Mouse (Mus musculus) testis, postnatal 10 days (tissue): Measurements from ENCODE around the gene Lrig2.

Source experiments
- DNase-seq: peaks from one replicate; pipeline ENCODE4 v3.0.0; 2021; ENCODE audit warnings: low spot score

Lrig2 gene

DNA sequence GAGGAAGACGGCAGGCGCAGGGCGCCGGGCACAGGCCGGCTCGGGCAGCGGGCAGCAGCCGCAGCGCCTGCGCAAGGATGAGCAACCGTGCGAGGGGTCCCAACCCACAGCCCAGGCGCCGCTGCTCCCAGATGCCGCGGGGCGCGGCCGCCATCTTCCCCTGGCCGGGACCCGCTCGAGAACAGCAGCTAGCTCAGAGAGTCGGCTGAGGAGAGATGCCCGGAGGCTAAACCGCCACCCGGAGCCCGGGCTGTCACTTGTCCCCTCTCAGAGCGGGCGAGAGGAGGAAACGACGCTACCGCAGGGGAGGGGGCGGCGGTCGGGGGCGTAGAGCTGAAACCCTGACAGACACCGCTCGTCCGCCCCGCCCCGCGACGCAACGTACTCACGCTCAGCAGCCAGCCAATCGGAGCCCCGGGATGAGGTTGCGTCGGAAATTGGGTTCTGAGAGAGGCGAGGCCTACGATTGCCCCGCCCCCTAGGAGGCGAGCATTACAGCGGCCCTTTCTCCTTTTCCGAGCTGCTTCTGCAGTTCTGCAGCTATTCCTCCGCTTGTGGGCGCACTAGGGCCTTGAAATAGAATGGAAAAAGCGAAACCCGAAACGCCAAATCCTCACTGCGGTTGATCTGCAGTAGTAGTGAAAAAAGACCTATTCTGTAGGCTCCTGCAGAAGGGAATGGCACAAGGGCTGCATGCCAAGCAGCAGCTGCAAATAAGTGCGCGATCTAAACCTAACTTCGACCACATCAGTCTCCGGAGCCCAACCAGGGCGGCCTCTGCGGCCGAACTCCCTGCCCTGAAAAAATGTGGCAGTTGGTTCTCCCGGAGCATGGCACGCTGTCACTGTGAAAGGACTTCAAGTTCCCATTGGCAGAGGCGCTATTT, at the start of gene Lrig2:
TSS of gene Lrig2 (minus strand) at position 381 of the 886 bp plus-strand sequence.
- DNase-seq, result peak; percentile 98

DNA sequence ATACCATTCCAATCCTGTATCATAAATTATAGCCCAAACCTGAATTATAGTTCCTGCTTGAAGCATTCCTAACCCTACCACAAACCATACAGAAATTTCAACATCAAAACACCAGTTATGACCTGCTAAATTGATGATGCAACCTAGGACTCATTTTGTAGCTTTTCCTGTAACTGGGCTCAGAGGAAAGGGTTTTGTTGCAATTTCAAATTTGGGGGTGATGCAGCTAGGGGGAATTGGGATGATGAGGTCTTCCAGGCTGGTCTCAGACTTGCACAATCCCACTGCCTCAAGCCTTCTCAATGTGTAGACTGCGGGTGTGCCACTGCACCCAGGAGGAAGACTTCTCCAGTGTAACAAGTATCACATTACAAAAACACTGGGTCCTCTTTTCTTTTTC, 44.9 kb upstream of the Lrig2 start:
- no peak for DNase-seq

DNA sequence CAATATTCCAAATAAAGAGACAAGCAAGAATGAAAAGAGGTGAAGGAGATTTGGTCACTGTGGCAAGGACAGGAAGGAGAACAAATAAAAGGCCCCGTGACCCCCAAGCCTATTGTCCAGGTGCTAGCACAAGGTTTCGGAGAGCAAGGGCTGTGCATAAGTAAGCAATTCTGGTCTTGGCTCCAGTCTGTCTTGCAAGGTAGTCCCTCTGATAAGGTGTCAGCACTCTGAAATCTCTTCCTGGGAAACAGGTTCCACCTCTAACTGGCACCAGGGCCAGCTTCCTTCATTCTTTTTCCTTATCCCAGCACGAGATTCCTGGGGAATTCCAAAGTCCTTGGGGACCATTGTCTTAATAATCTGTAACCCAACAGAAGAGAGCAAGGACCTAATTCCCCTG, 38.9 kb upstream of the Lrig2 start:
- DNase-seq, result no peak

DNA sequence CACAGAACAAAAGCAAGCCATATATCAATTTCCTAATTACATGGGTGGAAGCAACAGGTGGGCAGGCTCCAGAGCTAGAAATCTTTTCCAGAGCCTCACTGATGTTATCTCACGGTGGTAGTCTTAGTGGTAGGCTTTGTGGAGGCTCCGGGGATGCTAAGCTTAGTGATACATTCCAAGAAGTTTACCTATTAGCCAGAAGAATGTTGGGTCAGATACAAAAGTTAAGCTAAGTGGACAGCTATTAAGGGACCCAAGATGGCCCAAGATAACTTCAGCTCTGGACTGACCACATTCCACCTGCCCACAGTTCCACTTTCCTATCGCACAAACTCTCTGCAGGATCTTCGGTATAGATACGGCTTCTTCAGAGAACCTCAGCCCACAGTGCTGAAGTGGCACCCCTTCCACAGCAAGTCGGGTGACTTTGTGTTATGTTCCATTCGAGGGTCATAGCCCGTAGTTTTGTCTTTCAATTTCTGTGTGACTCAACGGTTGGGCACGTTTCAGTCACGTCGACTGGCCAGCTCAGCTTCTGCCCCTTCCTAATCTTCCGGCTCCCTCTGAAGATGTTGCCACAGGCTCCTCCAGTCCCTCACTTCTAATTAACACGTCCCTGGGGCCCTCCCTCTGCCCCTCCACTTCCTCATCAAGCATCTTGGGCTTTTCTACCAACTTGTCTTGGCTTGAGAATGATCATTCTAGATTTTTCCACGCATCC, 36.8 kb upstream of the Lrig2 start:
- DNase-seq, result no peak

DNA sequence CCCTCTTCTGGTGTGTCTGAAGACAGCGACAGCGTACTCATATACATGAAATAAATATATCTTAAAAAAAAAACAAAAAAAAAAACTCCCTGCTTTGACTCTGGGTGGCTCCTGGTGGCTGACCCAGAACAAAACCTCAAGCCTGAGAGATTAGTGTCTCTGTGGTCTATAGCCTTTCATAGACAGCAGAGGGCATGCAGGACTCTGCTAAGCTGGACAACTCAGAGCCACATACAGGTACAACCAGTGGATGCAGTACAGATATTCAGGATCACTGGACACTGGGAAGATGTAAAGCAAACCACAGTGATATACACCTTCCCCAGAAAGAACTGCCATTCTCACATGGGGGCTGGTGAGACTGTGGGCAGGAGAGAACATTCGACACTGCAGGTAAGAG, 32.1 kb upstream of the Lrig2 start:
- DNase-seq, result no peak

DNA sequence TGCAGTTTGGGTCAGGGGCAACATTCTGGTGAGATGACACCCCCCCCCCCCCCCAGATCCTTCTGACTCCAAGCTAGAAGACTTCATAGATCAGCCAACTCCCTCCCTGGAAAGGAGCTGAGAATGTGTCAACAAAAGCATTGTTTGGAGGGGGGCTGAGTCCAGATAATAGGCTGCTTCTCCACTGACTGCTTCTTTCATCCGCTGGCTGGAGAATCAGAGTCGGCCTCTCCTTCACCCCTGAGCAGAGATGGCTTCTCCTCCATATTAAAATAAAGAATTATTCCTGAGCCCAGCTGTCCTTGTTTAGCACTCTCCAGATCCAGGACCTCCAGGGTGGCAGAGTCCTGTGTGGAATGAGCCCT, 30.3 kb upstream of the Lrig2 start:
- peak; percentile 43 for DNase-seq

DNA sequence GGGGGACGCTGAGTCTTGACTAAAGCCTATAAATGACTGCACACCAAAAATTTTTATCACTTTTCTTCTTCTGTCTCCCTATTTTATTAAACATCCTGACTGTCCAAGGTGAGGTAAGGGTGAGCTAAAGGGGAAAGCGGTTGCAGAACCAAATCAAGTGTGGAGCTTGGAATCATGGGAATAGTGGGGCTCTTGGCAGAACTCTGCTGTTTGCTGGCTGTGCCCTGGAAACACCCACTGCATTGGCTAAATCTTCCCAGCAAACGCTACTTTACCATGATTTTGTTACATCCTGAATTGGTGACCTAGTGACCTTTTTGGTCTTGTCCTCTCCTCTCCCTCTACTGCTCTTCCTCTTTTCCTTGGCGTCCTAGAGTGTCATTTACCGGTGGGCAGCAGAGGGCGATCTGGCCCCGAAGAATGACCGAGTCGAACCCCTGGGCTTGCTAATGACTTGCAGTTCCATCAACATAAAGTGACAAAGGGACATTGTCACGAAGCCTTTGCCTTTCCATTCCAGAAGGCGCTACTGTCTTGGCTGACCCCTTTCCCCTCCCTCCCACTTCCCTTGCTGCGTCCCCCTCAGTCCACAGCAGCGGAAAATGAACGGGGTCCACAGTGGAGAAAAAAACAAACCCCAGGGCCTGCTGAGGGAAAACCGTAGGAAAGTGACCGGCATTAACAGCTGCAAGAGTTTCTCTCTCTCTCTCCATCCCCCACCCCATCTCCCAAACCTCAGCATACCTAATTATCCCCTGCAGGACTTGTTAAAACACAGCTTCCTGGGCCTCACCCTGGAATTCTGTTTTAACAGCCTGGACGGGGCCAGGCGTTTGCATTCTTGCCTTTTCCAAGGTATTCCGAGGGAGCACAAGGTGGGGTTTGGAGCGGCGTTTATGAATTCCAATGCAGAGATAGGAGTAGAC, 29.7 kb upstream of the Lrig2 start:
- DNase-seq, result peak; percentile 85

DNA sequence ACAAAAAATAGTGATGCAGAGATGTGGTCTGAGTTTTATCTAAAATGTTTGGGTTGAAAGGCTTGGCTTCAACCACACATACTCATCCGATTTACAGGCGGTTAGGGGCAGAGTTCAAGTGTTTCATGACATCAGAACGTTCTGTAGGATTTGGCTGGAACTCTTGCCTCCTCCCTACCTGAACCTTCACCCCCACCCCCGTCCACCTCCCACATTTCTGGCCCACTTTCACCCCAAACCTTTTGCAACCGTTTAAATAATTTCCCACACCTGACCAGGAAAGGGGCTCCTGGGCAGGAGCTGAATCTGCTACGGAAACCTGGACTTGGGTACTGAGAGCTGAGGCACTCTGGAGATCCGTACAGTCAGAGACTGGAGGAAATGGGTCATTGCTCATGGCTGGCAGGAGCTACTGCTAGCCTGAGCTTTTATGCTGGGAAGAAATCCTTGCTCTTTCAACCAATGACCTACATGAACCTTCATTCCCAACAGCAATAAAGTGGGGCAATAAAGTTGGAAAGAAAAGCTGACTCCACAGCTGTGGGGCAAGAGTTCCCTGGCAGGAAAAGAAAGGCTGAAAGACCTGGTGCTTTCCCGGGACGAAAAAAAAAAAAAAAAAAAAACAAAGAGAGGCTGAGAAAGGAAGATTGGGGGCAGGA, 28.9 kb upstream of the Lrig2 start:
- DNase-seq, result no peak

DNA sequence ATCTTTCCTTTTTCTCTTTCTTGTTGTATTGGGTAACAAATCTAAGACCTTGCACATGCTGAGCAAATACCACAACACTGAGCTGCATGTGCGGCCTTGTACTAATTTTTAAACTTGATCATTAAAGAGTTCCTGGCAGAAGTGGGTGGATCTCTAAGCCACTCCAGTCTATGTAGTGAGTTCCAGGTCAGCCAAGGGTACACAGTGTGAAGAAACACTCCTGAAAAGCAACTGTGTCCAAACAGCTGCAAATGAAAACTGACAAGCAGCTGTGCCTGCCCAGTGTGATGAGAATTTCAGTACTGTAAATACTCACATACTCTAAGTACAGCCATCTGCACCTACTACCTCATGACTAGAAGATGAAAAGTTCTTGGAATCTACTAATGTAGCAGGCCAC, 21.5 kb upstream of the Lrig2 start:
- DNase-seq, result no peak

DNA sequence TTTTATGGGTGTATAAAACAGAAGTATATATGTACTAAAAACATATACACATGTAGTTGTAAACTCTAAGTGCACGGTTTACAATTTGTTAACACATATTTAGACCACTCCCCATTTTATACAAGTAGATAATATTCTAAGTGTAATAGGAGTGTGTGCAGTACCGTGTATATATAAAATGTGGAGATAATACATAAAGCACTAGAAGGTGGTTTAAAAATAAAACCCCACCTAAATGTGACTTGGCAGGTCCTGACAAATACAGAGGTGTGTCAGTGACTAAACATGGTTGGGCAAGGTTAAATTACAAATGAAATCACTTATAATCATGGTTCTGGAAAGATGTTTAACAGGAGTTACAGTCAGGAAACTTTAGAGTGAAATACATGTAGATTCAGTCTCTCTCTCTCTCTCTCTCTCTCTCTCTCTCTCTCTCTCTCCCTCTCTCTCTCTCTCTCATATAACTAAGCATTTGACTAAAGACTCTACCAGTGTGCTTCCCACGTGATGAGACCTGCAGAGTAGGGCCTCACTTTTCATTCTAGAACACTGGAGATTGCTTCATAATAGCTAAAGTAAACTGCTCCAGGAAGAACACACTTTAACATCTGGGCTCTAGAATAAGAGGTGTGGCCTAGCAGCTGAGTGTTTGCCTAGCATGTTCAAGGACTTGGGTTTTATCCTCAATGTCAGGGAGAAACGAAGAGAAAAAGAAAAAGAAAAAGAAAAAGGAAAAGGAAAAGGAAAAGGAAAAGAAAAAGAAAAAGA, 14.6 kb upstream of the Lrig2 start:
- DNase-seq, result no peak

DNA sequence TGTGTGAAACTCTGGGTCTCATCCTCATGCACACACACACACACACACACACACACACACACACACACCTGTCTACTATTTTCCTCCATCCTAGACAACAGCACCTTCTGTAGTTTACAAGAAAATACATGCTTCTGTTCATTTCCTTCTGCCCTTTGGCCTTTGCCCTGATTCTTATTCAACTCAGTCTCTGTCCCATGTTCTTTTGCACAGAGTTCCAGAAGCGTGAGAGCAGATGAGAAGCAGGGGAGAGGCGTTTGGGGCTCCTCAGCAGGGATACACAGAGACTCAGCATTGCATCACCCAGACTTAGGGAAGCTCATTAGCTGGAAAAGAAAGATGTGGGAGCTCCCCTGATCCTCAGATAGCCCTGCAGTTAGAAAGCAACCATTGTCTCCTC, 13.8 kb upstream of the Lrig2 start:
- DNase-seq, result no peak

DNA sequence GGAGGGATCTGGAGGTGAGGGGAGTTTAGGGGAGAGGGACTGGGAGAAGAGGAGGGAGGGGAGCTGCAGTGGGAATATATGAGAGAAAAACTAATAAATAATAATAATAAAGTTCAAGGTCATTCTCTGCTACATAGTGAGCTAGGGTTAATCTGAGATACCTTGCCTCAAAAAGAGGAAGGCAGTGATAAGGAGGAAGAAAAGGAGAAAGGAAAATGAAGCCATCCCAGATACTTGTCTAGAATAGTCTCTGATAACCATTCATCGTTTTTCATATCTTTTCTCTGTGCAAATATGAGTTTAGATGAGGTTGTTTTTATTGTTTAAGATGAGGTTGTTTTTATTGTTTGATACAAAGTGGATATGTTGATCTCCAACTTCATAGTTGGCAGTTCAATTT, 13.3 kb upstream of the Lrig2 start:
- DNase-seq, result no peak

DNA sequence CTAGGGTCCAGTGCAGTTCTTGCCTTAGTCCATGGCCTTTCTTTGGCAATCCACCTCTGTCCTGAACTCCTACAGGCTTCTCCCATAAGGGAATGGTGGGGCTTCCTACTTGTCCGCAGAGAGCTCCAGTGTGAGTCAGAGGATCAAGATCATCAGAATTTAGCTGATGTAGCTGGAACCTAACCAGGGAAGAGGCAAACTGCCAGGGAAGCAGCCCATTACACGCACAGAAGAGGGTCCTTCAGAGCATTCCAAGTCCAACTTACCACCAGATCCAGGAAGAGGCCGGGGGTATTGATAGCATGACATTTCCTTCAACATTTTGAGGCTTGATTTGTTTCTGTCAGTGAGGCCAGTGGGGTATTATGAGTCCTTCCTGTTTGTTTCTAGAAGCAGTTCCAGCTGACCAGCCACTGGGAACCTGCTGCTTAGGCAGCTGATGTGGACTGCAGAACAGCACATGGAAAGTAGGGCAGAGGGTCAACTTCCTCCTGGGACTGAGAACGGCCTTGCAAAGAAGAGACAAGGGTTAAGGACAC, 11.7 kb upstream of the Lrig2 start:
- no peak for DNase-seq

DNA sequence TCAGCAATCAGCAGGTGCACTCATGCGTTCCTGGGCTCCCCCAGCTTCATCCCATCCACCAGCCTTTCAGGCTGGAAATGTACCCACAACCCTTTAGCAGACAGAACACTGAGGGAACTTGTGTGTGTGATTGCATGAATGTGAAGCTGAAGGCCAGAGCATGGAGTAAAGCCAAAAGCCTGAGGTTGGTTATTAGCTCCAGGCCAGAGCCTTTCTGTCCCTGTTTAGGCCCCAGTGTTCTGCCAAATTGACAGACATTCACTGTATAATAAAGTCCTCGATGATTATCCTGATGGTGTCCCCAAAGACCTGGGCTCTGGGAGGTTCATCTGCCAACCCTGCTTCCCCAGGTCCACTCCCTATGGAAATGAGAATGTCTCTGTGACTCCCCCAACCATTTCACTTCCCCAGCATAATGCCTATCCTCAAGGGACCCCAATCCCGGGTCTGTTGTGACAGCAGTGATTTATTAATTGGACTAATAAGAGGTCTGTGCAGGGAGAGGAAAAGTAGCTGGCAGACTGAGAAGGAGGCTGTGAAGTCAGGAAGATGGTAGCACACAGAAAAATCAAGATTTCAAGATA, 9.7 kb upstream of the Lrig2 start:
- DNase-seq, result peak; percentile 12

DNA sequence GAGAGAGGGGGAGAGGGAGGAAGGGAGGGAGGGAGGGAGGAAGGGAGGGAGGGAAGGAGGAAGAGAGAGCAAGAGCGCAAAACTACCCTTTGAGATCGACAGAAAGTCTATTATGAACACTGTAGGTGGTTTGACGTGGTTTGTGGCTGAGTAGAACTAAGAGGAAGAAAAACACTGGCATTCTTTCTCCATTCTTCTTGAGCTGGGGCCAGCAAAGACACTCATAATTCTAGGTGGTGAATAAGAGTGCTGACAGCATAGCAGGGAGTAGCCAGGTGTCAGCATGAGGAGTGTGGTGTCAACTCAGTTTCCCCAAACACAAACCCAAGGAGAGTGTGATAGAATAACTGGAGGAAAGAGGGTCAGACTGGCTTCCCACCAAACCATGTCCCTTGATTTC, 8.8 kb upstream of the Lrig2 start:
- no peak for DNase-seq

DNA sequence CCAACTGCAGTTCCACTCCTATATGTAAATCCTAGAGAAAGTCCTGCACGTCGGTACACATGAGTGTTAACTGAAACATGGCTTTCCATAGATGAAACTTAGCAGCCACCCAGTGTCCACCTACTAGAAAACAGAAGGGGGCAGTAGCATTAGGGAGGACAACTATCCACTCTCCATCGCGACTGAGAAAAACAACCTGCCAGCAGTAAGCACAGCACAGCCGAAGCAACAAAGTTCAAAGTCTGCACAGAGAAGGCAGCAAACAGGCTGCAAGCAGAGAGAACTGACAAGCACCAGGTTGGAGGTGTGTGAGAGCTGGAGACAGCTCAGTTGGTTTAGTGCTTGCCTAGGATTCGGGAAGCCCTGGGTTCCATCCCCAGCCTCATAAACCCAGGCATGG, 7.2 kb upstream of the Lrig2 start:
- no peak for DNase-seq

DNA sequence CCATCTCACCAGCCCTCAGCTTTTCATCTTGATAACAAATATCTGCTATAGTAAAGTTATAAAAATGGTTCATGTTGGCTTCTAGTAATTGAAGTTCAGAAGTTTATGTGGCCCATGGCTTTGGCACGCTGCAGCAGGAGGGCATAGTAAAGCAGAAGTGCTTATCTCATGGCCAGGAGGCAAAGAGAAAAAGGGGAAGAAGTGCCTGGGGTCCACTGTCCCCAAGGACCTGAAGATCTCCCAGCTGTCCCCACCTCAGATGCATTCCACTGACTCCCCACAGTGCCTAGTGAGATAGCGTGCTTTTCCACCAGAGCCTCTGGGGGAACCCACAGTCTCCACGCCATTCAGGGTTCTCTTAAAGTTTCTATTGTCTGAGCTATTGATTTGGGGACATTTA, 6.7 kb upstream of the Lrig2 start:
- DNase-seq, result no peak

DNA sequence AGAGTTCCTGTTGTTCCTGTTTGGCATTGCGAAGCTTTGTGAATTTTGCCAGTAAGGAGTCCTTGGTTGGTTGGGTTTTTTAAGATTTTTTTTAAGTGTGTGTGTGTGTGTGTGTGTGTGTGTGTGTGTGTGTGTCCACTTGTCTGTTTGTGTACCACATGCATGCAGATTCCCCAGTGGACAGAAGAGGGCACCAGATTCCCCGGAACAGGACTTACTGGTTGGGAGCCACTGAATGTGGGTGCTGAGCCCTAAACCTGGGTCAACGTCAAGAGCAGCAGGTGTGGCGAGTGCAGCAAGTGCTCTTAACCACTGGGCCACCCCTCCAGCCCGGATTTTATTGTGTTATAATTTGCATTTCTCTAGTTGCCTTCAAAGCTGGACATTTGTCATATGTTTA, 5.4 kb upstream of the Lrig2 start:
- DNase-seq, result no peak

DNA sequence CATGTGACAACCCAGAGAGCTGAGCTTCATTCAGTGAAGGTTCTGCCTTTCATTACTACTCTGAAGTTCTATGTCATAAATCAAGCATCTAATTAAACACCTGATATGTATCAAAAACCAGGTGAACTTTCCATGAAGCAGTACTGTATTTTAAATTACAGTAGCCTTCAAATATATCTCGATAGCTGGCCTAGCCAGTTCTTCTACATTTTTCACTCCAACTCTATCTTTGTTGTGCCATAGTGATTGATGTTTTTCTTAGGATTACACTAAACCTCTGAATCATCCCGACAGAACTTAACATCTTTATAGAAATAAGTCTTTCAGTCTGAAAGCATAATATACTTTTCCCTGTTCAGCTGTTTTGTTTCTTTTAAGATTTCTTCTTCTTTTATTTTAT, 2.8 kb upstream of the Lrig2 start:
- DNase-seq, result no peak

DNA sequence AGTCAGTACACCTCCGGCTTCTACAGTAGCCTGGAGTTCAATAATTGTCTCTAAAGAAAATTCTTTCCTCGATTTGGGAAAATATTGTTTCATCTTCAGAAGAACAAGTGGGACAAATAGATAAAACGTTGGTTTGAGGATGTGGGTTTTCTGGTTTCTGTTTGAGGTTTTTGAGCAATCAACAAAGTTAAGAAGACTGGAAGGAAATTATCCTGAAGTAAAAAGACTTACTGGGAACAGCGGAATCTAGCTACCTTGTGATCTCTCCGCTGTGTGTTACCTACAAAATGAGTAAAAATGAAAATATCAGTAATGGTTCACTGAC, 668 bp upstream of the Lrig2 start:
- no peak for DNase-seq
